Mouse (Mus musculus) heart, embryonic 14.5 days (tissue): ENCODE measurements around the gene Wdr27. TPM values are rescaled to one million over a fixed set of nuclear protein-coding genes. Genes with fewer than 3 reads are reported as not detected.
"Not testable (repeated sequence)": the region's sequence is repeated elsewhere in the genome, so short reads cannot be mapped to it uniquely, and the experiment has no call there.

Experiments used
- ATAC-seq: fragments of 200-750 bp; cut with Nextera tagmentation; 2 replicates; pipeline ENCODE4 v1.8.0; 2017; ENCODE audit warnings: low read depth, moderate TSS enrichment; ENCODE audit not compliant: insufficient number of reproducible peaks, insufficient read depth, low FRiP score
- H3K27ac ChIP-seq, 2 experiments: fragments of 200-500 bp in 1 of 2; fragments of 300-500 bp in 1 of 2; sonication (generic) in 1 of 2; replicated peaks in 1 of 2; 2 replicates each; pipeline ENCODE4 v1.5.1; 2012 to 2014; ENCODE audit warnings: low read depth in 2 of 2, low read length in 2 of 2, control low read depth in 1 of 2, mild to moderate bottlenecking in 1 of 2, mixed read lengths in 1 of 2; ENCODE audit not compliant: control insufficient read depth in 1 of 2, insufficient read depth in 1 of 2
- H3K27me3 ChIP-seq: fragments of 300-500 bp; sonication (generic); 2 replicates; pipeline ENCODE4 v1.6.1; 2014; ENCODE audit warnings: mild to moderate bottlenecking, low read length, control low read depth; ENCODE audit not compliant: control insufficient read depth, insufficient read depth
- H3K36me3 ChIP-seq: fragments of 300-500 bp; sonication (generic); 2 replicates; pipeline ENCODE4 v1.6.1; 2014; ENCODE audit warnings: mild to moderate bottlenecking, control low read depth, low read length, mixed read lengths; ENCODE audit not compliant: control insufficient read depth, insufficient read depth
- H3K4me1 ChIP-seq, 2 experiments: fragments of 200-500 bp in 1 of 2; fragments of 300-500 bp in 1 of 2; sonication (generic) in 1 of 2; 2 replicates each; pipeline ENCODE4 v1.6.1; 2012 to 2014; ENCODE audit warnings: low read length in 2 of 2, control low read depth in 1 of 2, mixed read lengths in 1 of 2; ENCODE audit not compliant: control insufficient read depth in 2 of 2, insufficient read depth in 2 of 2
- H3K4me2 ChIP-seq: fragments of 300-500 bp; sonication (generic); 2 replicates; pipeline ENCODE4 v1.6.1; 2014; ENCODE audit warnings: mild to moderate bottlenecking, low read length
- H3K4me3 ChIP-seq, 2 experiments: fragments of 200-500 bp in 1 of 2; fragments of 300-500 bp in 1 of 2; sonication (generic) in 1 of 2; 2 replicates each; pipeline ENCODE4 v1.5.1; 2012 to 2014; ENCODE audit warnings: low read length in 2 of 2, mild to moderate bottlenecking in 2 of 2, control low read depth in 1 of 2, low read depth in 1 of 2, moderate library complexity in 1 of 2; ENCODE audit not compliant: control insufficient read depth in 1 of 2, insufficient read depth in 1 of 2
- H3K9ac ChIP-seq: fragments of 300-500 bp; sonication (generic); 2 replicates; pipeline ENCODE4 v1.6.1; 2014; ENCODE audit warnings: mild to moderate bottlenecking, low read length
- H3K9me3 ChIP-seq: fragments of 300-500 bp; sonication (generic); 2 replicates; pipeline ENCODE4 v1.6.1; 2016; ENCODE audit warnings: low read length, control low read depth; ENCODE audit not compliant: control insufficient read depth
- WGBS: fragments of 180-500 bp; shearing (Covaris S2); extraction: QIAGEN DNeasy Blood & Tissue Kit; methylation state at CpG from one replicate; pipeline ENCODE4 v1.1.7; 2014; 5-methylcytosine and 5-hydroxymethylcytosine counted together
- polyA plus RNA-seq: library from polyadenylated mRNA; unstranded; fragments of >200 nt; fragmentation: Nextera tagmentation; extraction: Ambion mirVana; gene quantifications from 2 replicates; pipeline ENCODE4 v1.2.1, GENCODE M21; 2014

Gene Wdr27
- polyA plus RNA-seq, 1 experiment from 2014 or later: 6.4 TPM

GRCm38 (mm10) chr17:14944551-14944950, 1.6 kb upstream of the Wdr27 start:
- Histone ChIP-seq H3K36me3 (peaks cover 45% of the 10 kb centered on the region), H3K4me1 (peaks cover 4 to 14% of the 10 kb centered on the region in 2 experiments; a peak in 3 of 4 replicates), H3K27me3 (no peaks in the 10 kb centered on the region), H3K4me3 (no peak overlapping the region), H3K9me3 (no peaks in the 10 kb centered on the region), H3K9ac (no peak overlapping the region), H3K4me2 (peak overlapping the region; percentile 95), H3K27ac (no peak overlapping the region)
- WGBS: 89% methylated on average over 1 of the region's 1 CpGs
- ATAC-seq: no peak

- WGBS: 13% methylated on average over 16 of the region's 16 CpGs
- Histone ChIP-seq H3K9me3 (no peaks in the 10 kb centered on the region), H3K36me3 (peaks cover 38% of the 10 kb centered on the region), H3K27ac (peak overlapping the region; percentile 14 to 75; a peak in 2 of 4 replicates), H3K4me3 (peak overlapping the region; percentile 66), H3K4me1 (peaks cover 4 to 14% of the 10 kb centered on the region in 2 experiments; a peak in 3 of 4 replicates), H3K27me3 (no peaks in the 10 kb centered on the region), H3K4me2 (peak overlapping the region; percentile 95), H3K9ac (peak overlapping the region; percentile 92)
- ATAC-seq: peak; percentile 2; the same call in 1 of the 2 replicates
Measured at GRCm38 (mm10) chr17:14943729-14944059, 736 bp upstream of the Wdr27 start.

GRCm38 (mm10) chr17:14942181-14942580, 777 bp downstream of the Wdr27 start:
- Histone ChIP-seq H3K4me1 (peaks cover 4 to 14% of the 10 kb centered on the region in 2 experiments; a peak in 3 of 4 replicates), H3K4me2 (peak overlapping the region; percentile 95), H3K4me3 (peak overlapping the region; percentile 17 to 66; a peak in 3 of 4 replicates), H3K9ac (peak overlapping the region; percentile 92), H3K36me3 (peaks cover 26% of the 10 kb centered on the region)
- not testable (repeated sequence) for ATAC-seq, H3K9me3 ChIP-seq, H3K27me3 ChIP-seq, H3K27ac ChIP-seq
- 62% methylated on average over 6 of the region's 6 CpGs for WGBS

- H3K27me3 ChIP-seq: no peaks in the 10 kb centered on the region
- H3K9me3 ChIP-seq: no peaks in the 10 kb centered on the region
- 53% methylated on average over 5 of the region's 5 CpGs for WGBS
- no peak overlapping the region for H3K27ac ChIP-seq
- no peaks in the 10 kb centered on the region for H3K36me3 ChIP-seq
- H3K4me2 ChIP-seq: no peak overlapping the region
- no peak for ATAC-seq
- H3K4me1 ChIP-seq: no peaks in the 10 kb centered on the region
- no peak overlapping the region for H3K9ac ChIP-seq
- H3K4me3 ChIP-seq: no peak overlapping the region
Measured at GRCm38 (mm10) chr17:14935841-14936605, 6.9 kb downstream of the Wdr27 start.

- not testable (repeated sequence) for H3K9me3 ChIP-seq, H3K36me3 ChIP-seq, H3K4me2 ChIP-seq, H3K9ac ChIP-seq, H3K27ac ChIP-seq, ATAC-seq, H3K4me1 ChIP-seq, H3K27me3 ChIP-seq, H3K4me3 ChIP-seq
- WGBS: 80% methylated on average over 14 of the region's 14 CpGs
Measured at GRCm38 (mm10) chr17:14935280-14935679, 7.7 kb downstream of the Wdr27 start.

- no peak overlapping the region for H3K9ac ChIP-seq
- H3K9me3 ChIP-seq: no peaks in the 10 kb centered on the region
- H3K4me2 ChIP-seq: no peak overlapping the region
- no peaks in the 10 kb centered on the region for H3K27me3 ChIP-seq
- no peak overlapping the region for H3K27ac ChIP-seq
- WGBS: 72% methylated on average over 5 of the region's 5 CpGs
- no peak for ATAC-seq
- no peaks in the 10 kb centered on the region for H3K4me1 ChIP-seq
- H3K36me3 ChIP-seq: no peaks in the 10 kb centered on the region
- H3K4me3 ChIP-seq: no peak overlapping the region
Measured at GRCm38 (mm10) chr17:14931469-14931868, 11.5 kb downstream of the Wdr27 start.

GRCm38 (mm10) chr17:14930697-14931096, 12.3 kb downstream of the Wdr27 start:
- H3K4me3 ChIP-seq: no peak overlapping the region

GRCm38 (mm10) chr17:14928631-14929030, 14.3 kb downstream of the Wdr27 start:
- H3K27ac ChIP-seq: no peak overlapping the region
- 64% methylated on average over 5 of the region's 5 CpGs for WGBS
- no peaks in the 10 kb centered on the region for H3K27me3 ChIP-seq
- H3K4me2 ChIP-seq: no peak overlapping the region
- H3K4me3 ChIP-seq: no peak overlapping the region
- H3K4me1 ChIP-seq: no peaks in the 10 kb centered on the region
- no peak for ATAC-seq
- H3K36me3 ChIP-seq: no peaks in the 10 kb centered on the region
- H3K9me3 ChIP-seq: no peaks in the 10 kb centered on the region
- H3K9ac ChIP-seq: no peak overlapping the region

More at GRCm38 (mm10) chr17:14930697-14931096, 12.3 kb downstream of the Wdr27 start:
- WGBS: 72% methylated on average over 7 of the region's 7 CpGs
- Histone ChIP-seq H3K9ac (no peak overlapping the region), H3K9me3 (no peaks in the 10 kb centered on the region), H3K4me1 (no peaks in the 10 kb centered on the region), H3K4me2 (no peak overlapping the region), H3K27ac (no peak overlapping the region), H3K36me3 (no peaks in the 10 kb centered on the region), H3K27me3 (no peaks in the 10 kb centered on the region)
- no peak for ATAC-seq
